Mouse (Mus musculus): ENCODE measurements around the gene Cachd1. TPM values are rescaled to one million over a fixed set of nuclear protein-coding genes. Genes with fewer than 3 reads are reported as not detected.

The Cachd1 gene
- polyA plus RNA-seq, 1 experiment from 2014 or later = 10.5 TPM

DNA sequence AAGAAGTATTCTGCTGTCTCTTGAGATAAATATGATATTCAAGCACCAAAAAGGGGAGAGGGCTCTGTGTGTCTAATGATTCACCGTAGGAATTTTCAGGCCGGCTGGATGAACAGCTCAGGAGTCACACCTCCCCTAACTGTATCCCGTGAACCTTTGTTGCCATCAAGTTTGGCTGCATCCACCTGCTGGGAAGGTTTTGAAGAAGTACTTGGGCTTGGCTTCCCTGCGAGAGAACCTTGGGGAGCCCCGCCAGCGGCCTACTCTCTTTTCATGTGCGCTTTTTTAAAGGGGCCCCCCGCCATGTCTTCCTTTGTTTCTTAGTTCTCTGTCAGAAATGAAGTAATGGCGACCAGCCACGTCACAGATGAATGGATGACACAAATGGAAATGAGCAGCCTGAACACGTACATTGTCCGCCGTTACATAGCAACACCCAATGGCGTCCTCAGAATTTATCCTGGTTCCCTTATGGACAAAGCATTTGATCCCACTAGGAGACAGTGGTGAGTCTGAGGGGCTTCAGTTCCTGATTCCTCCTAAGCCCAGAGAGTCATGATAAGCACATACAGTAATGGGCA, 198.1 kb downstream of the Cachd1 start:
- no peaks in the 10 kb centered on the region for H3K9me3 ChIP-seq (ENCODE audit: control insufficient read depth, low read length)
- no peak overlapping the region for H3K9ac ChIP-seq (ENCODE audit: low read length)
- 93% methylated on average over 14 of the region's 14 CpGs for WGBS
- no peaks in the 10 kb centered on the region for H3K27me3 ChIP-seq (ENCODE audit: control insufficient read depth, insufficient read depth, low read depth, low read length)
- no peak overlapping the region for H3K4me2 ChIP-seq (ENCODE audit: low read depth, low read length)
- H3K4me1 ChIP-seq (replicated peaks; ENCODE audit: control insufficient read depth, insufficient read depth, low read length) = no peaks in the 10 kb centered on the region
- no peak for ATAC-seq (ENCODE audit: low read depth)
- H3K4me3 ChIP-seq (ENCODE audit: low read length) = no peak overlapping the region
- no peak overlapping the region for H3K27ac ChIP-seq (ENCODE audit: low read length)
- peaks cover 17% of the 10 kb centered on the region; the same call in 1 of the 2 replicates for H3K36me3 ChIP-seq (ENCODE audit: control insufficient read depth, insufficient read depth, low read length)

DNA sequence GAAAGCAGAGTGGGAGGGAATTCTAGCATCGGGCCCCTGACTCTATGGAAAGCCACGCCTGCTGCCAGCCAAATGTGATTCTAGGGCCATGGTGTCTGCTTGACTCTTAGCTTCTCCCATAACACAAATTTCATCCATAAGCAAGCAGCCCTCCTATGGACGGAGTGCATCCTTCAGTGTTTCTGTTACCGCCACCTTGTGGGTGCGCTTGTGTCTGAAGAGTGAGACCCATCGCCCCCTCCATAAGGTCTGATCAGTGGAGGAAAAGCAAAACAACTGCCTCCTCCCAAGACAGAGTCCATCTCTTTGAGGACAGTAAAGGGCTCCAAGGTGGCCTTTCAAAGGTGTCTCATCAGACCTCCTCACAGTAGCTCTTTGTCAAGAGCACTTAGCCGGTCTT, 201.0 kb downstream of the Cachd1 start:
- Histone ChIP-seq H3K9ac (ENCODE audit: low read length) (no peak overlapping the region), H3K4me3 (ENCODE audit: low read length) (no peak overlapping the region), H3K27ac (ENCODE audit: low read length) (no peak overlapping the region), H3K9me3 (ENCODE audit: control insufficient read depth, low read length) (no peaks in the 10 kb centered on the region), H3K27me3 (ENCODE audit: control insufficient read depth, insufficient read depth, low read depth, low read length) (no peaks in the 10 kb centered on the region), H3K4me1 (replicated peaks; ENCODE audit: control insufficient read depth, insufficient read depth, low read length) (no peaks in the 10 kb centered on the region), H3K36me3 (ENCODE audit: control insufficient read depth, insufficient read depth, low read length) (peaks cover 11% of the 10 kb centered on the region; the same call in 1 of the 2 replicates), H3K4me2 (ENCODE audit: low read depth, low read length) (no peak overlapping the region)
- WGBS = 80% methylated on average over 7 of the region's 7 CpGs
- no peak for ATAC-seq (ENCODE audit: low read depth)

DNA sequence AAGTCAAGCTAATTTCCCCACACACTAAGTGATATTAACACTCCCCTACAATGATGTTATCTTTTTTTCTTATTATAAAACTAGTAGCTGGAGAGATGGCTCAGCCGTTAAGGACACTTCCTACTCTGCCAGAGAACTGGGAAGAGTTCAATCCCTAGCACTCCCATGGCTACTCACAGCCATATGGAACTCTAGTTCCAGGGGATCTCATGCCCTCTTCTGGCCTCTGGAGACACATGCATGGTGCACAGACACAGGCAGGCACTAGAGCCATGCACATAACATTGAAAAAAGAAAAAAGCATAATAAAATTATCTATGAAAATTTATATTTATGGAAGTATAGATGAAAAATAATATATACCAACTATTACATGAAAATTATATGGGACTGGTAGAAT, 210.7 kb downstream of the Cachd1 start:
- Histone ChIP-seq H3K9ac (ENCODE audit: low read length) (no peak overlapping the region), H3K4me1 (replicated peaks; ENCODE audit: control insufficient read depth, insufficient read depth, low read length) (no peaks in the 10 kb centered on the region), H3K27me3 (ENCODE audit: control insufficient read depth, insufficient read depth, low read depth, low read length) (no peaks in the 10 kb centered on the region), H3K4me2 (ENCODE audit: low read depth, low read length) (no peak overlapping the region), H3K4me3 (ENCODE audit: low read length) (no peak overlapping the region), H3K9me3 (ENCODE audit: control insufficient read depth, low read length) (no peaks in the 10 kb centered on the region), H3K27ac (ENCODE audit: low read length) (no peak overlapping the region), H3K36me3 (ENCODE audit: control insufficient read depth, insufficient read depth, low read length) (peaks cover 14% of the 10 kb centered on the region)
- ATAC-seq (ENCODE audit: low read depth) = no peak
- WGBS = 87% methylated on average over 1 of the region's 1 CpGs

GRCm38 (mm10) chr4:100988231-100988799, 211.8 kb downstream of the Cachd1 start:
- no peak overlapping the region for H3K27ac ChIP-seq (ENCODE audit: low read length)
- no peaks in the 10 kb centered on the region for H3K9me3 ChIP-seq (ENCODE audit: control insufficient read depth, low read length)
- H3K4me1 ChIP-seq (replicated peaks; ENCODE audit: control insufficient read depth, insufficient read depth, low read length) = no peaks in the 10 kb centered on the region
- no peaks in the 10 kb centered on the region for H3K27me3 ChIP-seq (ENCODE audit: control insufficient read depth, insufficient read depth, low read depth, low read length)
- H3K9ac ChIP-seq (ENCODE audit: low read length) = no peak overlapping the region
- peaks cover 21% of the 10 kb centered on the region for H3K36me3 ChIP-seq (ENCODE audit: control insufficient read depth, insufficient read depth, low read length)
- H3K4me3 ChIP-seq (ENCODE audit: low read length) = no peak overlapping the region
- WGBS = 70% methylated on average over 8 of the region's 8 CpGs
- no peak for ATAC-seq (ENCODE audit: low read depth)
- no peak overlapping the region for H3K4me2 ChIP-seq (ENCODE audit: low read depth, low read length)

- no peak overlapping the region for H3K4me3 ChIP-seq (ENCODE audit: low read length)
- H3K36me3 ChIP-seq (ENCODE audit: control insufficient read depth, insufficient read depth, low read length) = peaks cover 21% of the 10 kb centered on the region
- WGBS = 61% methylated on average over 4 of the region's 4 CpGs
- no peaks in the 10 kb centered on the region for H3K27me3 ChIP-seq (ENCODE audit: control insufficient read depth, insufficient read depth, low read depth, low read length)
- H3K4me1 ChIP-seq (replicated peaks; ENCODE audit: control insufficient read depth, insufficient read depth, low read length) = no peaks in the 10 kb centered on the region
- no peak for ATAC-seq (ENCODE audit: low read depth)
- H3K27ac ChIP-seq (ENCODE audit: low read length) = no peak overlapping the region
- no peaks in the 10 kb centered on the region for H3K9me3 ChIP-seq (ENCODE audit: control insufficient read depth, low read length)
- no peak overlapping the region for H3K9ac ChIP-seq (ENCODE audit: low read length)
- no peak overlapping the region for H3K4me2 ChIP-seq (ENCODE audit: low read depth, low read length)
These were observed 214.5 kb downstream of the Cachd1 start for GRCm38 (mm10) chr4:100990996-100991395.

GRCm38 (mm10) chr4:100992086-100992485, 215.6 kb downstream of the Cachd1 start:
- ATAC-seq (ENCODE audit: low read depth) = no peak
- no peaks in the 10 kb centered on the region for H3K9me3 ChIP-seq (ENCODE audit: control insufficient read depth, low read length)
- WGBS = 87% methylated on average over 6 of the region's 6 CpGs
- H3K4me2 ChIP-seq (ENCODE audit: low read depth, low read length) = no peak overlapping the region
- H3K9ac ChIP-seq (ENCODE audit: low read length) = no peak overlapping the region
- no peak overlapping the region for H3K27ac ChIP-seq (ENCODE audit: low read length)
- H3K4me1 ChIP-seq (replicated peaks; ENCODE audit: control insufficient read depth, insufficient read depth, low read length) = no peaks in the 10 kb centered on the region
- H3K4me3 ChIP-seq (ENCODE audit: low read length) = no peak overlapping the region
- peaks cover 17% of the 10 kb centered on the region for H3K36me3 ChIP-seq (ENCODE audit: control insufficient read depth, insufficient read depth, low read length)
- no peaks in the 10 kb centered on the region for H3K27me3 ChIP-seq (ENCODE audit: control insufficient read depth, insufficient read depth, low read depth, low read length)

DNA sequence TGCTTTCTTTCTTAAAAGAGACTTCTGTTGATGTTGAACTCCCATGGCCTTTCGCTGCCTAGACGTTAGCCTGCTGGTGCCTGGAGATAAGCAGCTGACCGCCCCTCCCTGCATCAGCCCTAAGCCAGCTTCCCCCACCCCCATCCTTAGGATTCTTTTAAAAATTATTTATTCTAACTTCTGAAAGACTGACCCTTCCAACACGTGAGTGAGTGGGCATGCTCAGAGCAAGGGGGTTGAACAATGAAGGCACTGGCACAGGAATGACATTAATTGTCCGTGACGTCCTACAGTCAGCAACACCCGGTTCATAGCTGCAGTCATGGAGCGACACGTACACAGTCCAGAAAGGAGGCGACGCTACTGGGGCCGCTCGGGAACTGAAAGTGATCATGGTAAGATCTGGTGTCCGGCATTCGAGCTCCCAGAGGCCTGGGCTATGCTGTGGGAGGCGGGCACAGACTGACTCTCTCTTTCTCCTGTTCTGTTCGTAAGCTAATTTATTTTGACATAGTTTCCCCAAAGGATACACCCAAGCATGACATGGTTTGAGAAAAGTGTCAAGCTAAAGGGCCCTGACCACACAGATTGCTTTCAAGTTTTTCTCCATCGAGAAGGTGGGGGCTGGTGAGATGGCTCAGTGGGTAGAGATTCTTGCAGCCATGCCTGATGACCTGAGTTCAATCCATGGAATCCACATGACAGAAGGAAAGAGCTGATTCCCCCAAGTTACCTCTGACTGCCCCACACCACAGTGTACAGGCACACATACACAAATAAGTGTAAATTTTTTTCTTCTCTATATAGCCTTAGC, 218.2 kb downstream of the Cachd1 start:
- no peaks in the 10 kb centered on the region for H3K27me3 ChIP-seq (ENCODE audit: control insufficient read depth, insufficient read depth, low read depth, low read length)
- no peak overlapping the region for H3K4me2 ChIP-seq (ENCODE audit: low read depth, low read length)
- H3K9ac ChIP-seq (ENCODE audit: low read length) = no peak overlapping the region
- WGBS = 55% methylated on average over 18 of the region's 18 CpGs
- no peak overlapping the region for H3K4me3 ChIP-seq (ENCODE audit: low read length)
- ATAC-seq (ENCODE audit: low read depth) = peak; percentile 50
- 0 out of 2 replicates have a peak, but pooled peaks cover 3% of the 10 kb centered on the region for H3K4me1 ChIP-seq (replicated peaks; ENCODE audit: control insufficient read depth, insufficient read depth, low read length)
- H3K36me3 ChIP-seq (ENCODE audit: control insufficient read depth, insufficient read depth, low read length) = peaks cover 12% of the 10 kb centered on the region
- H3K27ac ChIP-seq (ENCODE audit: low read length) = no peak overlapping the region
- no peaks in the 10 kb centered on the region for H3K9me3 ChIP-seq (ENCODE audit: control insufficient read depth, low read length)

GRCm38 (mm10) chr4:100995617-100996016, 219.1 kb downstream of the Cachd1 start:
- no peak for ATAC-seq (ENCODE audit: low read depth)
- Histone ChIP-seq H3K9ac (ENCODE audit: low read length) (no peak overlapping the region), H3K27ac (ENCODE audit: low read length) (no peak overlapping the region), H3K4me3 (ENCODE audit: low read length) (no peak overlapping the region), H3K36me3 (ENCODE audit: control insufficient read depth, insufficient read depth, low read length) (peaks cover 11% of the 10 kb centered on the region), H3K9me3 (ENCODE audit: control insufficient read depth, low read length) (no peaks in the 10 kb centered on the region), H3K4me2 (ENCODE audit: low read depth, low read length) (no peak overlapping the region), H3K4me1 (replicated peaks; ENCODE audit: control insufficient read depth, insufficient read depth, low read length) (0 out of 2 replicates have a peak, but pooled peaks cover 3% of the 10 kb centered on the region), H3K27me3 (ENCODE audit: control insufficient read depth, insufficient read depth, low read depth, low read length) (no peaks in the 10 kb centered on the region)
- WGBS = 83% methylated on average over 5 of the region's 5 CpGs

GRCm38 (mm10) chr4:100996060-100996651, 219.7 kb downstream of the Cachd1 start:
- Histone ChIP-seq H3K4me1 (replicated peaks; ENCODE audit: control insufficient read depth, insufficient read depth, low read length) (0 out of 2 replicates have a peak, but pooled peaks cover 3% of the 10 kb centered on the region), H3K4me3 (ENCODE audit: low read length) (no peak overlapping the region), H3K9me3 (ENCODE audit: control insufficient read depth, low read length) (no peaks in the 10 kb centered on the region), H3K27ac (ENCODE audit: low read length) (no peak overlapping the region), H3K9ac (ENCODE audit: low read length) (no peak overlapping the region), H3K36me3 (ENCODE audit: control insufficient read depth, insufficient read depth, low read length) (peaks cover 11% of the 10 kb centered on the region), H3K27me3 (ENCODE audit: control insufficient read depth, insufficient read depth, low read depth, low read length) (no peaks in the 10 kb centered on the region), H3K4me2 (ENCODE audit: low read depth, low read length) (no peak overlapping the region)
- ATAC-seq (ENCODE audit: low read depth) = no peak
- 82% methylated on average over 4 of the region's 4 CpGs for WGBS
